In the genomic region with DNA sequence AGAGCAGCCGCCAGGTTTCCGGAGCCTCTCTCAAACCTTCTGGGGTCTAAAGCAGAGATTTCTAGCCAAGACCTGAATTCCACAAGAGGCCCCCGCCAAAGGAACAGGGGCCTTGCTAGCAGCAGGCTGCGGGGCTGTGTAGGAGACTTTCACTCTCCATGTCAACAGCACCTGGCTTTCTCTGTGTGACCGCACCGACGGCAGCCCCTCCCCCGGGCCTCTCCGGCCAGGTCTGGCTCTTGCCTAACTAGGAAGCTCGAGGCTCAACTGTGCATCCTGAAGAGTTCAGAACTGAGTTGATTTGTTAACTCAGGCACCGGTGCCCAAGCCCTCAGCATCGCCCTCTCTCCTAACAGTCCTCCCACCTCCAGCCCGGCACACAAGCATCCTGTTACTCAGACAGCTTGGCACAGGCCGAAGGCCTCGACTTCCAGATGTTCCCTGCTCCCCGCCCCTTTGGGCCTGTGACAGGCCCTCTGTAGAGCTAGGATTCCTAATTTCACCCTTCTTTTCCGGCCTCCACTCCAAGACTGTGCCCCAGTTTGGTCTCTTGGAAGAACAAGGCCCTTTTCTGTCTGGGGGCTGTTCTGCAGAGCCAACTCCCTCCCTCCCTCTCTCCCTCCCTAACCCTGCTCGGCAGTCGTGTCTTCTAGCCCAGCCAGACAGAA, we compare ENCODE assay signal across 8 mouse cellular contexts.
A peak's percentile ranks its signal among the peaks of the same experiment; 100 is the strongest.
DNase-seq lines count a peak whose midpoint lies in the region; ATAC-seq lines count a peak whose summit lies in the region.

No protein-coding gene starts in this region.

- 16% methylated on average over 19 of the region's 19 CpGs for WGBS in hindbrain, embryonic 15.5 days

- peak; percentile 92 for ATAC-seq in hindbrain, embryonic 15.5 days (ENCODE audit: low FRiP score, low read depth)
- ATAC-seq in activated CD4-positive, CD25-positive, alpha-beta regulatory T cell, adult 4 months: no peak

- peak; percentile 86 for DNase-seq in adrenal gland, adult 2 months
- DNase-seq in embryo, embryonic 11 days: peak; percentile 80
- peak; percentile 75 for DNase-seq in gastrocnemius, postnatal 10 days
- DNase-seq in left cerebral cortex, adult 11 months (ENCODE audit: low spot score): peak; percentile 66
- peak; percentile 74 for DNase-seq in lung, postnatal 14 days
- DNase-seq in right cerebral cortex, adult 2 months (ENCODE audit: low spot score in 2 of 2): peak; percentile 66 to 75

- H3K36me3 ChIP-seq in hindbrain, embryonic 15.5 days: 0 out of 2 replicates have a peak, but pooled peaks cover under 1% of the 10 kb centered on the region

- H3K27me3 ChIP-seq in hindbrain, embryonic 15.5 days: no peaks in the 10 kb centered on the region

- H3K4me2 ChIP-seq in hindbrain, embryonic 15.5 days: peak overlapping the region; percentile 29

- peaks cover 22% of the 10 kb centered on the region for H3K4me1 ChIP-seq in hindbrain, embryonic 15.5 days (replicated peaks)

- H3K4me3 ChIP-seq in hindbrain, embryonic 15.5 days: no peak overlapping the region

- no peaks in the 10 kb centered on the region for H3K9me3 ChIP-seq in hindbrain, embryonic 15.5 days

- peak overlapping the region; percentile 80 for H3K27ac ChIP-seq in hindbrain, embryonic 15.5 days (replicated peaks)

- H3K9ac ChIP-seq in hindbrain, embryonic 15.5 days: 0 out of 2 replicates have a peak overlapping the region, but pooled peaks have one; percentile 16
